In genomic region chr3:154547549-154548426, GRCm38 (mm10) we compare ENCODE assay signal across 10 mouse cellular contexts. TPM values are rescaled to one million over a fixed set of nuclear protein-coding genes. Genes with fewer than 3 reads are reported as not detected.
A peak's percentile ranks its signal among the peaks of the same experiment; 100 is the strongest.
DNase-seq lines count a peak whose midpoint lies in the region; ATAC-seq and TF ChIP-seq lines count a peak whose summit lies in the region.
"Had no signal": no experiment of that assay in that cellular context is flagged by ENCODE, and none has a peak within 500 bp of the region (broad histone marks: within the 10 kb centered on the region; RNA-seq: fewer than 3 reads in every experiment).

No protein-coding gene starts in this region.

- no peak overlapping the region for H3K27ac ChIP-seq in heart, embryonic 11.5 days (ENCODE audit: low read depth, low read length)
- no peak overlapping the region for H3K27ac ChIP-seq in heart, adult 2 months
- peak overlapping the region; percentile 75 for H3K27ac ChIP-seq in ES-Bruce4 (ENCODE audit: insufficient read depth, low read length)
- no peak overlapping the region for H3K27ac ChIP-seq in forebrain, embryonic 11.5 days (ENCODE audit: low read depth, low read length)

- no peak for ATAC-seq in heart, embryonic 11.5 days (replicated peaks; ENCODE audit: insufficient number of reproducible peaks, low FRiP score, low TSS enrichment)
- ATAC-seq in forebrain, embryonic 11.5 days (replicated peaks; ENCODE audit: low FRiP score): peak; percentile 62
- ATAC-seq in megakaryocyte progenitor cell, adult 5-6 weeks (replicated peaks; ENCODE audit: poor library complexity): peak; percentile 26; the same call in 1 of the 2 replicates

- 5% methylated on average over 20 of the region's 20 CpGs for WGBS in heart, embryonic 11.5 days (ENCODE audit: insufficient replicate concordance)
- 11% methylated on average over 20 of the region's 20 CpGs for WGBS in heart, adult 2 months
- WGBS in forebrain, embryonic 11.5 days: 3% methylated on average over 20 of the region's 20 CpGs

- H3K4me2 ChIP-seq in heart, embryonic 11.5 days: peak overlapping the region; percentile 51
- H3K4me2 ChIP-seq in forebrain, embryonic 11.5 days (ENCODE audit: low read depth, low read length, severe bottlenecking): peak overlapping the region; percentile 40; the same call in 1 of the 2 replicates

- H3K36me3 ChIP-seq in heart, embryonic 11.5 days (ENCODE audit: control insufficient read depth, insufficient read depth, low read length): no peaks in the 10 kb centered on the region
- H3K36me3 ChIP-seq in heart, adult 2 months (ENCODE audit: control insufficient read depth, insufficient read depth, low read length): no peaks in the 10 kb centered on the region
- H3K36me3 ChIP-seq in ES-Bruce4 (ENCODE audit: control insufficient read depth, insufficient read depth, low read length, poor library complexity, severe bottlenecking): no peaks in the 10 kb centered on the region
- no peaks in the 10 kb centered on the region for H3K36me3 ChIP-seq in forebrain, embryonic 11.5 days (ENCODE audit: control insufficient read depth, insufficient read depth, low read length)

- DNase-seq in heart, adult 2 months: no peak
- DNase-seq in forebrain, embryonic 11.5 days (ENCODE audit: low spot score): peak; percentile 62
- DNase-seq in cerebellum, adult 11 months: no peak
- no peak for DNase-seq in urinary bladder, postnatal 10 days (ENCODE audit: low spot score)
- no peak for DNase-seq in urinary bladder, postnatal 25 days (ENCODE audit: low spot score)
- DNase-seq: kidney, adult 11 months; lung, postnatal 36 days had no signal

- intact Hi-C loops in heart, adult 2 months (cut with DNase I): no loop called here

- H3K4me1 ChIP-seq in heart, embryonic 11.5 days (ENCODE audit: control insufficient read depth, insufficient read depth, low read length): peaks cover 9% of the 10 kb centered on the region; the same call in 1 of the 2 replicates
- no peaks in the 10 kb centered on the region for H3K4me1 ChIP-seq in heart, adult 2 months (ENCODE audit: control insufficient read depth, insufficient read depth, low read length)
- H3K4me1 ChIP-seq in ES-Bruce4 (ENCODE audit: control insufficient read depth, insufficient read depth, low read length): peaks cover 4% of the 10 kb centered on the region
- H3K4me1 ChIP-seq in forebrain, embryonic 11.5 days (replicated peaks; ENCODE audit: control insufficient read depth, insufficient read depth, low read length): peaks cover 10% of the 10 kb centered on the region; the same call in 1 of the 2 replicates

- no peaks in the 10 kb centered on the region for H3K9me3 ChIP-seq in heart, embryonic 11.5 days (replicated peaks; ENCODE audit: control insufficient read depth, low read length)
- H3K9me3 ChIP-seq in ES-Bruce4 (replicated peaks; ENCODE audit: control insufficient read depth, insufficient read depth, low read length, poor library complexity, severe bottlenecking): no peaks in the 10 kb centered on the region
- no peaks in the 10 kb centered on the region for H3K9me3 ChIP-seq in forebrain, embryonic 11.5 days (ENCODE audit: control insufficient read depth, low read length)

- no peak for TF ChIP-seq POLR2A in heart, adult 2 months (IDR thresholded peaks at IDR 0.05; ENCODE audit: insufficient read depth, low read depth, low read length)
- no peak for TF ChIP-seq POLR2A in ES-Bruce4 (IDR thresholded peaks at IDR 0.05; ENCODE audit: insufficient read depth, low read length)

- TF ChIP-seq EP300 in heart, adult 2 months (IDR thresholded peaks at IDR 0.05; ENCODE audit: insufficient read depth, low read depth, low read length): no peak
- TF ChIP-seq EP300 in ES-Bruce4 (IDR thresholded peaks at IDR 0.05; ENCODE audit: insufficient read depth, low read depth, low read length): no peak

- no peak for TF ChIP-seq CTCF in heart, adult 2 months (IDR thresholded peaks at IDR 0.05)
- no peak for TF ChIP-seq CTCF in ES-Bruce4 (IDR thresholded peaks at IDR 0.05; ENCODE audit: low read depth, low read length)

- H3K4me3 ChIP-seq in heart, embryonic 11.5 days (ENCODE audit: low read depth, low read length): peak overlapping the region; percentile 17
- no peak overlapping the region for H3K4me3 ChIP-seq in heart, adult 2 months
- peak overlapping the region; percentile 41 for H3K4me3 ChIP-seq in ES-Bruce4 (ENCODE audit: low read depth, low read length)
- 0 out of 2 replicates have a peak overlapping the region, but pooled peaks have one; percentile 6 for H3K4me3 ChIP-seq in forebrain, embryonic 11.5 days (ENCODE audit: low read depth, low read length)

- peaks cover 7% of the 10 kb centered on the region; the same call in 1 of the 2 replicates for H3K27me3 ChIP-seq in heart, embryonic 11.5 days (ENCODE audit: control insufficient read depth, insufficient read depth, low read length)
- H3K27me3 ChIP-seq in heart, adult 2 months (ENCODE audit: control insufficient read depth, insufficient read depth, low read length): 0 out of 2 replicates have a peak, but pooled peaks cover 2% of the 10 kb centered on the region
- no peaks in the 10 kb centered on the region for H3K27me3 ChIP-seq in ES-Bruce4 (ENCODE audit: control insufficient read depth, insufficient read depth, low read length, poor library complexity, severe bottlenecking)
- peaks cover 3% of the 10 kb centered on the region; the same call in 1 of the 2 replicates for H3K27me3 ChIP-seq in forebrain, embryonic 11.5 days (ENCODE audit: control insufficient read depth, insufficient read depth, low read length)

- no peak overlapping the region for H3K9ac ChIP-seq in heart, embryonic 11.5 days (ENCODE audit: low read depth, low read length)
- H3K9ac ChIP-seq in heart, adult 2 months (ENCODE audit: low read depth, low read length): no peak overlapping the region
- H3K9ac ChIP-seq in ES-Bruce4 (ENCODE audit: low read depth, poor library complexity, severe bottlenecking): 0 out of 2 replicates have a peak overlapping the region, but pooled peaks have one; percentile 33
- peak overlapping the region; percentile 8; the same call in 1 of the 2 replicates for H3K9ac ChIP-seq in forebrain, embryonic 11.5 days (ENCODE audit: low read length)

- H3K79me2 ChIP-seq in heart, adult 2 months (replicated peaks; ENCODE audit: control insufficient read depth, insufficient read depth, low read length): no peaks in the 10 kb centered on the region

RNA-seq across cellular contexts. Expression of gene Cryz, which starts 48.7 kb away (rescaled TPM):
- polyA plus RNA-seq in heart, embryonic 11.5 days (2014; fragmentation: Nextera tagmentation; extraction: Ambion mirVana): 12.2 and 14.5 TPM in 2 replicates
- total RNA-seq in heart, adult 2 months (2021): 10 to 100 TPM; 16.8 to 19.5 TPM
- 5.8 and 9.5 TPM in 2 replicates for polyA plus RNA-seq in heart, adult 2 months (2012; rRNA removed)
- polyA plus RNA-seq in ES-Bruce4 (2011; ENCODE audit: insufficient read depth, insufficient read length, low read depth, missing spikeins): 28.0 and 37.9 TPM in 2 replicates
- 20.5 and 20.6 TPM in 2 replicates for polyA plus RNA-seq in forebrain, embryonic 11.5 days (2014; fragmentation: Nextera tagmentation; extraction: Ambion mirVana)
- total RNA-seq in megakaryocyte progenitor cell, adult 5-6 weeks (2015): 3.2 and 6.1 TPM in 2 replicates
- 3.3 and 3.5 TPM in 2 replicates for total RNA-seq in megakaryocyte progenitor cell, adult 5-6 weeks (2017)

RNA-seq across cellular contexts. Expression of gene Tyw3, which starts 49.1 kb away (rescaled TPM):
- polyA plus RNA-seq in heart, embryonic 11.5 days (2014; fragmentation: Nextera tagmentation; extraction: Ambion mirVana): 14.0 and 17.9 TPM in 2 replicates
- 1 to 10 TPM; 5.6 to 6.8 TPM for total RNA-seq in heart, adult 2 months (2021)
- polyA plus RNA-seq in heart, adult 2 months (2012; rRNA removed): 6.5 and 8.2 TPM in 2 replicates
- polyA plus RNA-seq in ES-Bruce4 (2011; ENCODE audit: insufficient read depth, insufficient read length, low read depth, missing spikeins): 5.9 and 11.6 TPM in 2 replicates
- polyA plus RNA-seq in forebrain, embryonic 11.5 days (2014; fragmentation: Nextera tagmentation; extraction: Ambion mirVana): 20.5 and 21.5 TPM in 2 replicates
- total RNA-seq in megakaryocyte progenitor cell, adult 5-6 weeks (2015): 3.0 and 3.8 TPM in 2 replicates
- 2.4 and 6.7 TPM in 2 replicates for total RNA-seq in megakaryocyte progenitor cell, adult 5-6 weeks (2017)

Comparison
In these comparisons a context has a peak if more than half of its experiments do, and no peak if none do; other contexts are left out.
1. H3K9ac ChIP-seq: peak in ES-Bruce4 (single experiment) and forebrain, embryonic 11.5 days (single experiment); none in heart, embryonic 11.5 days (single experiment) and heart, adult 2 months (single experiment).